Mouse (Mus musculus) left cerebral cortex, postnatal 4 days (tissue): ENCODE results near the gene Tmem38b. TPM values are rescaled to one million over a fixed set of nuclear protein-coding genes. Genes with fewer than 3 reads are reported as not detected.
A peak's percentile ranks its signal among the peaks of the same experiment; 100 is the strongest.

ENCODE experiments used
- DNase-seq: peaks from one replicate; pipeline ENCODE4 v3.0.0-alpha.2; 2022
- intact Hi-C: fragments of 180-260 bp; cut with DNase I; formaldehyde crosslinking; loops from one replicate; pipeline ENCODE4 v1.15.1; 2025
- total RNA-seq, 2 experiments: library from RNA; stranded (reverse); gene quantifications; 2 replicates each; pipeline ENCODE4 v1.2.3; 2021

The Tmem38b gene
- total RNA-seq, 2 experiments from 2014 or later = 8.2 to 11.2 TPM

- no peak for DNase-seq
- intact Hi-C loops = no loop called here
Measured at GRCm38 (mm10) chr4:53827869-53828268, 2.0 kb downstream of the Tmem38b start.

- intact Hi-C loops = no loop called here
- DNase-seq = no peak
Measured at GRCm38 (mm10) chr4:53828914-53829313, 3.1 kb downstream of the Tmem38b start.

- intact Hi-C loops = no loop called here
- no peak for DNase-seq
Measured at GRCm38 (mm10) chr4:53830016-53830415, 4.2 kb downstream of the Tmem38b start.

- intact Hi-C loops = no loop called here
- no peak for DNase-seq
Measured at GRCm38 (mm10) chr4:53830579-53830978, 4.7 kb downstream of the Tmem38b start.

GRCm38 (mm10) chr4:53832321-53832720, 6.5 kb downstream of the Tmem38b start:
- intact Hi-C loops = no loop called here
- DNase-seq = no peak

GRCm38 (mm10) chr4:53836978-53837377, 11.1 kb downstream of the Tmem38b start:
- intact Hi-C loops = no loop called here
- no peak for DNase-seq

- intact Hi-C loops = no loop called here
- peak; percentile 25 for DNase-seq
Measured at GRCm38 (mm10) chr4:53840158-53840870, 14.5 kb downstream of the Tmem38b start.

GRCm38 (mm10) chr4:53843553-53843952, 17.7 kb downstream of the Tmem38b start:
- intact Hi-C loops = no loop called here
- no peak for DNase-seq

GRCm38 (mm10) chr4:53844835-53845619, 19.2 kb downstream of the Tmem38b start:
- intact Hi-C loops = loop anchor here (5.0 kb wide), 1 partner anchor 98 kb away; no protein-coding TSS in a partner anchor
- DNase-seq = peak; percentile 28

GRCm38 (mm10) chr4:53845656-53846055, 19.8 kb downstream of the Tmem38b start:
- intact Hi-C loops = loop anchor here (5.0 kb wide), 1 partner anchor 98 kb away; no protein-coding TSS in a partner anchor

GRCm38 (mm10) chr4:53846326-53846725, 20.5 kb downstream of the Tmem38b start:
- intact Hi-C loops = loop anchor here (5.0 kb wide), 1 partner anchor 99 kb away; no protein-coding TSS in a partner anchor
- no peak for DNase-seq

More at GRCm38 (mm10) chr4:53845656-53846055, 19.8 kb downstream of the Tmem38b start:
- no peak for DNase-seq

GRCm38 (mm10) chr4:53847541-53847940, 21.7 kb downstream of the Tmem38b start:
- intact Hi-C loops = loop anchor here (5.0 kb wide), 1 partner anchor 100 kb away; no protein-coding TSS in a partner anchor
- DNase-seq = no peak

- DNase-seq = no peak
Measured at GRCm38 (mm10) chr4:53848308-53848707, 22.5 kb downstream of the Tmem38b start.

GRCm38 (mm10) chr4:53848816-53849215, 23.0 kb downstream of the Tmem38b start:
- intact Hi-C loops = loop anchor here (5.0 kb wide), 1 partner anchor 102 kb away; no protein-coding TSS in a partner anchor
- no peak for DNase-seq

More at GRCm38 (mm10) chr4:53848308-53848707, 22.5 kb downstream of the Tmem38b start:
- intact Hi-C loops = loop anchor here (5.0 kb wide), 1 partner anchor 101 kb away; no protein-coding TSS in a partner anchor

GRCm38 (mm10) chr4:53849804-53850203, 24.0 kb downstream of the Tmem38b start:
- intact Hi-C loops = loop anchor here (5.0 kb wide), 1 partner anchor 103 kb away; no protein-coding TSS in a partner anchor
- DNase-seq = no peak

- DNase-seq = no peak
- intact Hi-C loops = no loop called here
Measured at GRCm38 (mm10) chr4:53853333-53853732, 27.5 kb downstream of the Tmem38b start.

GRCm38 (mm10) chr4:53859944-53860343, 34.1 kb downstream of the Tmem38b start:
- intact Hi-C loops = no loop called here
- no peak for DNase-seq

GRCm38 (mm10) chr4:53862101-53862500, 36.3 kb downstream of the Tmem38b start:
- intact Hi-C loops = no loop called here
- DNase-seq = no peak

GRCm38 (mm10) chr4:53864098-53864820, 38.4 kb downstream of the Tmem38b start:
- intact Hi-C loops = no loop called here
- DNase-seq = no peak

GRCm38 (mm10) chr4:53866459-53866858, 40.6 kb downstream of the Tmem38b start:
- DNase-seq = no peak
- intact Hi-C loops = no loop called here
